Mouse (Mus musculus) heart, postnatal 0 days (tissue): Measurements from ENCODE around the gene Cask. TPM values are rescaled to one million over a fixed set of nuclear protein-coding genes. Genes with fewer than 3 reads are reported as not detected.

Source experiments
- ATAC-seq: fragments of 200-750 bp; cut with Nextera tagmentation; 2 replicates; pipeline ENCODE4 v1.8.0; 2017; ENCODE audit warnings: low read depth, moderate number of reproducible peaks, moderate library complexity; ENCODE audit not compliant: insufficient read depth
- DNase-seq: peaks from one replicate; pipeline ENCODE4 v3.0.0-alpha.2; 2016; ENCODE audit warnings: low spot score
- H3K27ac ChIP-seq: fragments of 300-500 bp; sonication (generic); 2 replicates; pipeline ENCODE4 v1.5.1; 2014; ENCODE audit warnings: low read depth, mild to moderate bottlenecking
- H3K27me3 ChIP-seq: fragments of 300-500 bp; sonication (generic); 2 replicates; pipeline ENCODE4 v1.6.1; 2014; ENCODE audit warnings: low read length, mixed read lengths; ENCODE audit not compliant: control insufficient read depth, insufficient read depth
- H3K36me3 ChIP-seq: fragments of 300-500 bp; sonication (generic); replicated peaks from 2 replicates; pipeline ENCODE4 v1.6.1; 2014; ENCODE audit warnings: low read length, mixed read lengths; ENCODE audit not compliant: control insufficient read depth, insufficient read depth
- H3K4me1 ChIP-seq: fragments of 300-500 bp; sonication (generic); 2 replicates; pipeline ENCODE4 v1.6.1; 2014; ENCODE audit warnings: antibody characterized with exemption; ENCODE audit not compliant: control insufficient read depth, insufficient read depth
- H3K4me2 ChIP-seq: fragments of 300-500 bp; sonication (generic); 2 replicates; pipeline ENCODE4 v1.6.1; 2014; ENCODE audit warnings: low read depth, mild to moderate bottlenecking, low read length, moderate library complexity
- H3K4me3 ChIP-seq: fragments of 300-500 bp; sonication (generic); 2 replicates; pipeline ENCODE4 v1.5.1; 2014; ENCODE audit warnings: low read depth, low read length
- H3K9ac ChIP-seq: fragments of 300-500 bp; sonication (generic); replicated peaks from 2 replicates; pipeline ENCODE4 v1.6.1; 2014; ENCODE audit warnings: low read depth, low read length, mixed read lengths
- H3K9me3 ChIP-seq: fragments of 300-500 bp; sonication (generic); replicated peaks from 2 replicates; pipeline ENCODE4 v1.6.1; 2016; ENCODE audit warnings: low read length; ENCODE audit not compliant: control insufficient read depth
- CTCF ChIP-seq: IDR thresholded peaks from 2 replicates; pipeline ENCODE4 v1.5.1; 2016; ENCODE audit warnings: antibody characterized with exemption, control low read depth, low read depth
- EP300 ChIP-seq: IDR thresholded peaks from 2 replicates; pipeline ENCODE4 v1.6.1; 2016; ENCODE audit warnings: antibody characterized with exemption, low read depth
- WGBS: fragments of 180-500 bp; shearing (Covaris S2); extraction: QIAGEN DNeasy Blood & Tissue Kit; methylation state at CpG from one replicate; pipeline ENCODE4 v1.1.7; 2014; 5-methylcytosine and 5-hydroxymethylcytosine counted together
- polyA plus RNA-seq: library from polyadenylated mRNA; unstranded; fragments of >200 nt; fragmentation: Nextera tagmentation; extraction: Ambion mirVana; gene quantifications from 2 replicates; pipeline ENCODE4 v1.2.1, GENCODE M21; 2015
- total RNA-seq: library from RNA; depleted of rRNA; stranded (reverse); fragments of >200 nt; gene quantifications from 2 replicates; pipeline ENCODE4 v1.2.3, GENCODE M21; 2014; ENCODE audit warnings: low replicate concordance

Cask gene
- total and polyA plus RNA-seq, 2 experiments from 2014 or later, result 4.5 to 23.1 TPM

GRCm38 (mm10) chrX:13492922-13493321, 358.2 kb downstream of the Cask start:
- Histone ChIP-seq H3K36me3 (no peaks in the 10 kb centered on the region), H3K4me1 (no peaks in the 10 kb centered on the region), H3K27me3 (no peaks in the 10 kb centered on the region; the same call in 1 of the 2 replicates), H3K9me3 (no peaks in the 10 kb centered on the region), H3K27ac (no peak overlapping the region), H3K9ac (no peak overlapping the region), H3K4me3 (no peak overlapping the region), H3K4me2 (no peak overlapping the region)
- DNase-seq (no peak), ATAC-seq (no peak)
- no peak for TF ChIP-seq CTCF
- no peak for TF ChIP-seq EP300

GRCm38 (mm10) chrX:13490941-13491340, 360.2 kb downstream of the Cask start:
- ATAC-seq (no peak), DNase-seq (no peak)
- Histone ChIP-seq H3K4me3 (no peak overlapping the region), H3K27me3 (peaks cover 10% of the 10 kb centered on the region), H3K9ac (no peak overlapping the region), H3K36me3 (no peaks in the 10 kb centered on the region), H3K9me3 (no peaks in the 10 kb centered on the region; the same call in 1 of the 2 replicates), H3K4me1 (no peaks in the 10 kb centered on the region), H3K27ac (no peak overlapping the region), H3K4me2 (no peak overlapping the region)
- WGBS, result 44% methylated on average over 3 of the region's 3 CpGs
- TF ChIP-seq CTCF (no peak), EP300 (no peak)

GRCm38 (mm10) chrX:13489761-13490160, 361.4 kb downstream of the Cask start:
- no peak overlapping the region for H3K4me2 ChIP-seq
- H3K36me3 ChIP-seq, result no peaks in the 10 kb centered on the region
- TF ChIP-seq CTCF (no peak), EP300 (no peak)
- H3K27me3 ChIP-seq, result peaks cover 12% of the 10 kb centered on the region
- no peak overlapping the region for H3K27ac ChIP-seq
- H3K4me3 ChIP-seq, result no peak overlapping the region
- H3K9me3 ChIP-seq, result no peaks in the 10 kb centered on the region; the same call in 1 of the 2 replicates
- 62% methylated on average over 1 of the region's 1 CpGs for WGBS
- DNase-seq, result no peak
- no peak for ATAC-seq
- no peaks in the 10 kb centered on the region for H3K4me1 ChIP-seq
- no peak overlapping the region for H3K9ac ChIP-seq

GRCm38 (mm10) chrX:13489001-13489400, 362.2 kb downstream of the Cask start:
- H3K36me3 ChIP-seq, result no peaks in the 10 kb centered on the region
- no peak for DNase-seq
- H3K9ac ChIP-seq, result no peak overlapping the region
- no peak for ATAC-seq
- H3K4me1 ChIP-seq, result no peaks in the 10 kb centered on the region
- TF ChIP-seq EP300 (no peak), CTCF (no peak)
- no peak overlapping the region for H3K27ac ChIP-seq
- H3K4me3 ChIP-seq, result no peak overlapping the region
- peaks cover 16% of the 10 kb centered on the region for H3K27me3 ChIP-seq
- H3K4me2 ChIP-seq, result no peak overlapping the region
- WGBS, result 68% methylated on average over 3 of the region's 3 CpGs
- H3K9me3 ChIP-seq, result no peaks in the 10 kb centered on the region; the same call in 1 of the 2 replicates

GRCm38 (mm10) chrX:13484447-13484846, 366.7 kb downstream of the Cask start:
- no peak overlapping the region for H3K4me3 ChIP-seq
- DNase-seq, result no peak
- no peak for TF ChIP-seq CTCF
- no peak for TF ChIP-seq EP300
- H3K4me2 ChIP-seq, result no peak overlapping the region
- H3K9ac ChIP-seq, result no peak overlapping the region
- no peaks in the 10 kb centered on the region for H3K4me1 ChIP-seq
- H3K27ac ChIP-seq, result no peak overlapping the region
- ATAC-seq, result no peak
- no peaks in the 10 kb centered on the region; the same call in 1 of the 2 replicates for H3K9me3 ChIP-seq
- no peaks in the 10 kb centered on the region for H3K36me3 ChIP-seq
- peaks cover 22% of the 10 kb centered on the region for H3K27me3 ChIP-seq

GRCm38 (mm10) chrX:13482576-13482975, 368.6 kb downstream of the Cask start:
- Histone ChIP-seq H3K9ac (no peak overlapping the region), H3K27me3 (peaks cover 22% of the 10 kb centered on the region), H3K9me3 (no peaks in the 10 kb centered on the region; the same call in 1 of the 2 replicates), H3K4me1 (no peaks in the 10 kb centered on the region), H3K36me3 (no peaks in the 10 kb centered on the region), H3K27ac (no peak overlapping the region), H3K4me3 (no peak overlapping the region), H3K4me2 (no peak overlapping the region)
- no peak for ATAC-seq
- 67% methylated on average over 1 of the region's 1 CpGs for WGBS
- DNase-seq, result no peak
- TF ChIP-seq EP300 (no peak), CTCF (no peak)
